Mouse (Mus musculus) adrenal gland, adult (tissue): Measurements from ENCODE around the gene Chaf1a.
"Not testable (repeated sequence)": the region's sequence is repeated elsewhere in the genome, so short reads cannot be mapped to it uniquely, and the experiment has no call there.

Experiments
- DNase-seq, 2 experiments: peaks; one replicate each; pipeline ENCODE4 v3.0.0; 2022 to 2023; ENCODE audit warnings: low spot score in 1 of 2; ENCODE audit not compliant: inconsistent age in 2 of 2

The Chaf1a gene

GRCm38 (mm10) chr17:56078880-56079795 is 38.9 kb downstream of the Chaf1a start, which contains the start of gene Hdgfl2:
Hdgfl2 (plus strand) TSS chr17:56079634.
- peak; percentile 100 for DNase-seq

GRCm38 (mm10) chr17:56079921-56080320 is 39.7 kb downstream of the Chaf1a start:
- DNase-seq = peak; percentile 52 to 81

- peak in 1 of 2 experiments; percentile 57 for DNase-seq
Observed at GRCm38 (mm10) chr17:56080781-56081585, 40.7 kb downstream of the Chaf1a start.

- no peak for DNase-seq
Observed at GRCm38 (mm10) chr17:56092312-56092711, 52.1 kb downstream of the Chaf1a start.

- DNase-seq = peak; percentile 67 to 82
Observed at GRCm38 (mm10) chr17:56092794-56093193, 52.6 kb downstream of the Chaf1a start.

GRCm38 (mm10) chr17:56096883-56097282 is 56.6 kb downstream of the Chaf1a start:
- DNase-seq = no peak

- no peak for DNase-seq
Observed at GRCm38 (mm10) chr17:56098180-56098579, 57.9 kb downstream of the Chaf1a start.

- DNase-seq = no peak
Observed at GRCm38 (mm10) chr17:56098711-56099572, 58.7 kb downstream of the Chaf1a start.

- DNase-seq = peak; percentile 50 to 67
Observed at GRCm38 (mm10) chr17:56100811-56101210, 60.6 kb downstream of the Chaf1a start.

- peak in 1 of 2 experiments; percentile 50 for DNase-seq
Observed at GRCm38 (mm10) chr17:56102158-56102557, 61.9 kb downstream of the Chaf1a start.

- peak in 1 of 2 experiments; percentile 51 for DNase-seq
Observed at GRCm38 (mm10) chr17:56102927-56103326, 62.7 kb downstream of the Chaf1a start.

GRCm38 (mm10) chr17:56103465-56104285 is 63.4 kb downstream of the Chaf1a start:
- DNase-seq = peak in 1 of 2 experiments; percentile 57

GRCm38 (mm10) chr17:56104821-56105220 is 64.6 kb downstream of the Chaf1a start:
- peak; percentile 19 to 62 for DNase-seq

GRCm38 (mm10) chr17:56106436-56106835 is 66.2 kb downstream of the Chaf1a start:
- not testable (repeated sequence) for DNase-seq

GRCm38 (mm10) chr17:56106981-56107380 is 66.7 kb downstream of the Chaf1a start:
- DNase-seq = peak; percentile 20 to 36

- peak; percentile 24 to 43 for DNase-seq
Observed at GRCm38 (mm10) chr17:56107736-56108135, 67.5 kb downstream of the Chaf1a start.

GRCm38 (mm10) chr17:56108334-56109044 is 68.2 kb downstream of the Chaf1a start:
- peak; percentile 85 to 91 for DNase-seq

- DNase-seq = peak; percentile 50 to 70
Observed at GRCm38 (mm10) chr17:56109219-56110051, 69.2 kb downstream of the Chaf1a start, which contains the start of gene Plin4. Plin4 (minus strand) TSS chr17:56109803.
